Mouse (Mus musculus) cortical plate, adult 2 months (tissue): Measurements from ENCODE around the gene Sfxn1.

Experiments used
- CTCF ChIP-seq: fragments of 200-500 bp; IDR thresholded peaks from 2 replicates; pipeline ENCODE4 v1.5.1; 2011; ENCODE audit warnings: mild to moderate bottlenecking, control low read depth, low read length; ENCODE audit not compliant: insufficient read depth; ENCODE audit errors: extremely low read depth
- POLR2A ChIP-seq: fragments of 200-500 bp; IDR thresholded peaks from 2 replicates; pipeline ENCODE4 v1.6.1; 2011; ENCODE audit warnings: mild to moderate bottlenecking, low read length, control low read depth; ENCODE audit not compliant: insufficient read depth; ENCODE audit errors: extremely low read depth

DNA sequence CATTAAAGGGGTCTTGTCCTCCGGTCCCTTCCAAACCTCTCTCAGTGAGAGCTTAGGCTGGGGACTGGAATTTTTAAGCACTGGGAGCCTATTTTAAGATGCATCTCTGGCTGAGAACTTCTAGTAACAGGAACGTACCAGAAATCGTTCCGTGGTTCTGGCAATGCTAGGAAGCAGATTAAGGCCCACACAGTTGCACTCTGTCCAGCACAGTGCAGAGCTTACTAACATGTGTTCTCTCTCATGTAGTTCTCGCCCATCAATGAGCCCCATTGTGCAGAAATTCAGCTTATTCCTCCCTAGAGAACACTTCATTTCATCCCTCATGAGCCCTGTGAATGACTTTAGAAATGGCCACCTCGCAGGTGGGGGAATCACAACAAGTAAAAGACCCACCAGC is 44.1 kb downstream of the Sfxn1 start:
- TF ChIP-seq CTCF (no peak), POLR2A (no peak)
